Mouse (Mus musculus) heart, postnatal 36 days (tissue): ENCODE results near the gene Ccdc190. TPM values are rescaled to one million over a fixed set of nuclear protein-coding genes. Genes with fewer than 3 reads are reported as not detected.

Experiments used
- DNase-seq, 2 experiments: peaks; one replicate each; pipeline ENCODE4 v3.0.0; 2021 to 2022
- intact Hi-C: fragments of 180-260 bp; cut with DNase I; formaldehyde crosslinking; loops from one replicate; pipeline ENCODE4 v1.15.1; 2025
- total RNA-seq, 2 experiments: library from RNA; stranded (reverse); gene quantifications; 2 replicates each; pipeline ENCODE4 v1.2.3; 2021

Ccdc190 gene
- total RNA-seq, 2 experiments from 2014 or later = not detected

DNA sequence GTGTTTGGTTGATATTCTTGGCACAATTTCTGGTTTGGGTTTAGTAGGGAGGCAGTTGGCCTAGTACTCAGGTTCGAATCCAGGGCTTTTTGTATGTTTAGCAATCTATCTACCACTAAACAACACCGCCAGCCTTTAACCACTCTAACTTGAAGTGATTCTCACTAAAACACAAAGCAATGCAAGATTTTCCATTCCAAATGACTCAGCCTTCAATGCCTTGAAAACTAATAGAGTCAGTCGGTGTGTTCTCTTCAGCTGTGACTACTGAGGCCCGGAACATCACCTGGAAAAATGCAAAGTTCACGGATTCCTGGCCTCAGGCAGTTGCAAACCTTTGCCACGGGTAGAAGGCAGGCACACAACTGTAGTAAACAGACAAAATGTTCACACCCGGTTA, 3.2 kb downstream of the Ccdc190 start:
- intact Hi-C loops = no loop called here
- DNase-seq = no peak

DNA sequence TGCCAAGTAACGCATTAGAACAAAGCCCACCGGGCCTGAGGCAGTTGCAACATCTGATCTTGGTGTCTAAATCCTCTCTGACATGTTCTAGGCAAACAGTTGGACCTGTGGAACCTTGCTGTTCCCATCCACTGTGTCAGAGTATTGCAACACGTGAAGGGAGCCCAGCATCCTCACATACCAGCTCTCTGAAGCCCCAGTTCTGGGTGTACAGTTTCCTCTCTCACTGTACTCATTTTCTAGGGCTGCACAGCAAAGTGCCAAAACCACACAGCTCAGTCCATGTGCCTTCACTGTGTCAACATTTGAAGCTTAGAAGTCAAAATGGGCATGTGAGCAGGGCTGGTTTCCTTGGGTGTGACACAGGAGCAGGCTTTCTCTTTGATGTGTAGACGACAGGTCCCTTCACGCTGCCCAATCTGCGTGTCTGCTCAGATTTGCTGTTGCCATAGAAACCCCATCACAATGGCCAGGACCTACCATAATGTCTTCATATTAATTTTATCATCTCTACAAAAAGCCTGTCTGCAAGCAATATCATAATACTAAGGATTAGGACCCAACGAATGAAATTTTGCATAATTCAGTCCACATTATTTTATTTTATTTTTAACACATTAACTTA, 3.8 kb downstream of the Ccdc190 start:
- intact Hi-C loops = no loop called here
- no peak for DNase-seq

DNA sequence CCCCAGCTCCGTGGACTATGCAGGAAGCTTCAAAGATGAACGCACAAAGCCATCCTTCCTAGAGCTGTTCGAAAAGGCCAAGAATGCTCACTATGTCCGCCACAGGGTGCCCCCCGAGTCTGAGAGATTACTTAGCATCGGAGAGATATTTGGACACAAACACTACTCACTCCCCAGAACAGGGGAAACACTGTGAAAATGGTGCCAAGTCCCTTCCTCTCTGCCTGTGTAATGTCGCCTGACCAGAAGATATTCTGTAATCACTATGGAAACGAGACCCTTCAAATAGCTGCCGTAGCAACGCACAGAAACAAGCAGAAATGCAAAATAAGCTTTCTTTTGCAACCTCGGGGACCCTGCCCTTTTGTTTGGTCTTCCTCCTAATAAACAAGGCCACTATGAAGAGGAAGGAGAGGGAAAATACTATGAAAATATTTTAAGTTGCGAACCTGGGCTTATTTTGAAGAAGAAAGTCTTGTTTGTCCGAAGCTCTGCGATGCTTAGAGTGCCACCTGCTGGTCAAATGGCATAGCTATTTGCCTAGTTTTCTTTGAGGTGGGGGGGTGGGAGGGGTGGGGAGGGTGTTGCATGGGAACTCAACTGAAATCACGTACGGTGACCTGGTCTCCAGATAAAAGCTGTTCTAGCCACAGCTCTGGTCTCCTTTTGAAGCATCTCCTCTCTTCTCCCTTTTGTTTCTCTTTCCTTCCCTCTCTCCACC, 5.7 kb downstream of the Ccdc190 start:
- intact Hi-C loops = loop anchor here (1.0 kb wide), 1 partner anchor 402 kb away; no protein-coding TSS in a partner anchor
- DNase-seq = peak; percentile 39 to 58

DNA sequence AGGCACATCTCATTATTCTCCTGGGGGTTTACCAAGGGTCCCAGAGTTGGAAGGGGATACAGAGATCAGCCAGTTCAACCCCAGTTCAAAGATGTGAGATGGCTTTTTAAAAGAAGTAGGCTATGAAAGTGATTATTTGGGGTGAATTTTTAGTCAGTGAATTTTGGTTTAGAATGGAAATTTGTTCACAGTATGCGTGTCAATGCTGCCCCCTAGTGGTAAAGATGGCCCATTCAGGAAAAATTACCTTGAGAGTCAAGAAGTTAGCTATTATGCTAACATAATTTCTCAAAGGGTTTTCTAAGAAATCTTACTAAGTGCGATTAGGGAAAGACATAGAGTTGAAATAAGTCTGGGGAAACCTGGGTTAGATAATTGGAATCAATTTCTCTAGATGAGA, 10.9 kb downstream of the Ccdc190 start:
- intact Hi-C loops = loop anchor here (1.0 kb wide), 1 partner anchor 197 kb away; no protein-coding TSS in a partner anchor
- DNase-seq = peak in 1 of 2 experiments; percentile 41

DNA sequence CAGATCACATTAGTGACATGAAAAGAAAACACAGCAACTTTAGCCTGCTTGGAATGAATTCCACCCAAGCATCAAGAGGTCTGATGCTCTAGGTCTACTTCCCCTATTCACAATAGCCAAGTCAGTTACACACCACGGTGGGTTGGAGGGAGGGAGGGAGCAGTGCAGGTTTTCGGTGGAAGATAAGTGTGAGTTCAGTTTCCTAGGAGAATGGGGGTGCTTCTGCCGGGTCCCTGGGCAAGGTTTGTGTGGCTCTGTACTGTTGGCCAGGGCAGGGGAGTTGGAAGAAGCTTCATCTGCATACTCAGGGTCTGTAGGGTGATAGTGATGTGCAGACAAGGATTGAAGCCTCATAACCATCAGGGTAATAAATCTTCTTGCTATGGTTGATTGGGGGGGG, 17.6 kb downstream of the Ccdc190 start:
- no peak for DNase-seq
- intact Hi-C loops = no loop called here

DNA sequence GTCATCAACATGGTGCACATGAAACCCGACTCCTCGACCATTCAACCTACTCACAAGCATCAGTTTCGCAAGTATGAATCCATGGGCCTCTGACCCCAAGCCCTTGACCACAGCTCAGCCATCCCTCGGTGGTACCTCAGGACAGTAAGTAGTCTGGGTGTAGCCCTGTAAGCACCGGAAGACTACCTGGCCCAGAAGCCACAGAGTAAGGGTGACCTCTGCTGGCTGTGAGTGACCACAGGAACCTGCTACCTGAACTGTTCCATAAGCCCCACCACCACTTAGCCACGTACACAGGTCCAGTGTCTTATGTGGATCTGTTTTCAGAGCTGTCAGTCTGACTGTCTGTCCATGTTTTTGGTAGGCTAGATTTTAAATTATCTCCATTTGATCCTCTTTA, 19.2 kb downstream of the Ccdc190 start:
- DNase-seq = no peak
- intact Hi-C loops = no loop called here

DNA sequence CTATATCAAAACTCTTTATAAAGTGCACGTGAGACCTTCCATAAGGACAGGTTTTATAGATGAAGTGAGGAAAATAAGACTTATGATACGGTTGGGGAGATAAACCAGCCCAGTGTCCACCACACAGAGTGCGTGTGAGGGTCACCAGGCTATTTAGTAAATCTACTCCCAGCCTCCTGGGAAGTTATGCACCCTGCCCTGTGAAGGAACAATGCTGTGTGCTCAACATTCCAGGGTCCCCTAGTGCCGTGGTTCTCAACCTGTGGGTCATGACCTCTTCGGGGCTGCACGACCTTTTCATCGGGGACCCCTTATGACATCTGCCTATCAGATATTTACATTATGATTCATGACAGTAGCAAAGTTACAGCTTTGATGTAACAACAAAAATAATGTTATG, 19.8 kb downstream of the Ccdc190 start:
- intact Hi-C loops = no loop called here
- no peak for DNase-seq

DNA sequence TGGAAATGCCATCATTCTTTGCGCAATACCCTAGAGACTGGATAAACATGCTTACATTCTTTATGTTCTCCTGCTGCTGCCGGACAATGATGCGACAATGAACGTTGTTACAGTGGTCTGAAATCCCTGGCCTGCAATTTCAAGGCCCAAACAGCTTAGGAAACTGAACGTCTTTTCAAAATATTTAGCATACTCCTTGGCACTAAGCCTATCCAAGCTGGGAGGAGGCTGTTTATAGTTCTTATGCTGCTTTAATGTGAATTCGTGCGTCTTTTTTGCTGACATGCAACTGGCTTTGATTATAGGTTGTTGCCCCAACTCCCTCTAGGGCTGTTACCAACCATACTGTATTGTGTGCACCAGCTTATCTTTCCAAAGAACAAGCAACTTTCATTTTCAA, 20.4 kb downstream of the Ccdc190 start:
- intact Hi-C loops = no loop called here
- DNase-seq = no peak

DNA sequence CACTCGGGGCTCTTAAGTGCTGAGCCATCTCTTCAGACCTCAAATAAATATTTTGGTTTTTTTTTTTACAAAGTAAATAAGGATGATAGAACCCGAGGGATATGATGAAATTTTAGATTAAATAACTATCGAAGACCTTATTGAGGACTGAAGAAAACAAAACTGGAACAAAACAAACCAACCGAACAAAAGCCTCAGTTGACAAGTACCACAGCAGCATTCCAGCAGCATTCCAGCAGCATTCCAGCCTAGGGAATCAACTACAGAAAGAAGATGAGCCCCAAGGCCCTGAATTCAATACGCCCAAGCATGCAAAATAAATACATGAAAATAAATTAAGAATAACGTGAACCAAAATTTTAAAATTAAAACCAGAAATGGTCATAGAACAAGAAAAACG, 21.5 kb downstream of the Ccdc190 start:
- DNase-seq = no peak
- intact Hi-C loops = no loop called here

DNA sequence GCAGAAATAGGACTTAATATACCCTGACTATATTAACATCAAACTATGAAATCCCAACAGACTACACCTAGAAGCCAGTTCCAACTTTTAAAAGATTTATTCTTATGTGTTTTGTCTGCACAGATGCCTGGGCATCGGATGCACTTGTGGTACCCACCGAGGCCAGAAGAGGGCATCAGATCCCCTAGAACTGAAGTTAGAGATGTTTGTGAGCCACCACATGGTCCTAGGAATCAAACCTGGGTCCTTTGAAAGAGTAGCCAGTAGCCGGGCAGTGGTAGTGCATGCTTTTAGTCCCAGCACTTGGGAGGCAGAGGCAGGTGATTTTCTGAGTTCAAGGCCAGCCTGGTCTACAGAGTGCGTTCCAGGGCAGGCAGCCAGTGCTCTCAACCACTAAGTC, 22.2 kb downstream of the Ccdc190 start:
- intact Hi-C loops = no loop called here
- DNase-seq = no peak

DNA sequence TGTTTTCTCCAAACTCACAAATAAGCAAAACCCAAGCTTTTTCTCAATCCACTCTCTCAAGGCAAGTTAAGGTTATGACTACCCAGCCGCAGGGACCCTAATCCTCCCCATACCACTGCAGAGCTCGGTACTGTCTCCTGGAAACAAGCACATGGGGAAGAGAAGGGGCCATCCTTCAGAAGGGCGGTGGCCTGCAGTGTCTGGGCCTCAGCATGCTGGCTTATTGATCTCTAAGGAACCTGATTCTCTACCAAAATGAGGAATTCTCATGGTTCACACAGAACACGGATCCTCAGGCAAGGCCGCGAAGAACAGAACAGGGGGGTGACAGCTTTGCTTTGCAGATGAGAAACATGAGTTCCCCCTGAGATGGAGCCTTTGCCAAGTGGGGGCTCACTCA, 23.1 kb downstream of the Ccdc190 start:
- intact Hi-C loops = no loop called here
- no peak for DNase-seq

DNA sequence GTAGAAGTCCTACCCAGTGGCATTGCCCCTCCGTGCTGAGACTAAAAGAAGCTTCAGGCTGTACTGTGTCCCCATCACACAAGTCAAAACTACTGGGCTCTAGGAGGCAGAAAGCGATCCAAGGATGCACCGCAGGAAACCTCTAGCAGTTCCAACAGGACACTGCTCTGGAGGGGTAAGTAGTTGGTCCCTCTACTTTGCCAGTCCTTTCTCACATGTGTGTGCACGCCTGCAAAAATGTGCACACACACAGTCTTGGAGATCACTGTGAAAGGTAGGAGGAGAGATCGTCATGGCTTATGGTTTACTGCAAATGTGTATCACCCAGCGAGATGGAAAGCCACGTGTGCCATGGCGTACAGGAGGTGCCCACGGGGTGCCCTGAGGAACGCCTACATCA, 24.2 kb downstream of the Ccdc190 start:
- intact Hi-C loops = no loop called here

DNA sequence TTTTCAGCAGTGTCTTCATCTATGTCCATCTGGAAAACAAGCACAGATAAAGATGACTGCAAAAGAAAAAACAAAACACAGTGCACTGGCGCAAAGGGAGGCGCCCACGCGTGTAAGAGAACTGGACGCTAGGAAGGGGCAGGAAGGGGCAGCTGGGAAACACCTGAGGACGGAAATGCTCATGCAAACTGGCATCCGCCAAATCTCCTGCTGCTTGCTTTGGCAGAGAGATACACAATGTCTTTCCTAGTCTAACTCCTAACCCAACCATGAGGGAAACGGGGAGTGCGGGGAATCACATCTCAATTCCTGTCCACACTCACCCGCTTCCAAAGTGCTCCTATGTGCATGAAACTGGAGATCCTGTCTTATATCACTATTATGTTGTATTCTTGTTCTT, 24.7 kb downstream of the Ccdc190 start:
- no peak for DNase-seq
- intact Hi-C loops = no loop called here

More for the DNA sequence above, 24.2 kb downstream of the Ccdc190 start:
- no peak for DNase-seq

DNA sequence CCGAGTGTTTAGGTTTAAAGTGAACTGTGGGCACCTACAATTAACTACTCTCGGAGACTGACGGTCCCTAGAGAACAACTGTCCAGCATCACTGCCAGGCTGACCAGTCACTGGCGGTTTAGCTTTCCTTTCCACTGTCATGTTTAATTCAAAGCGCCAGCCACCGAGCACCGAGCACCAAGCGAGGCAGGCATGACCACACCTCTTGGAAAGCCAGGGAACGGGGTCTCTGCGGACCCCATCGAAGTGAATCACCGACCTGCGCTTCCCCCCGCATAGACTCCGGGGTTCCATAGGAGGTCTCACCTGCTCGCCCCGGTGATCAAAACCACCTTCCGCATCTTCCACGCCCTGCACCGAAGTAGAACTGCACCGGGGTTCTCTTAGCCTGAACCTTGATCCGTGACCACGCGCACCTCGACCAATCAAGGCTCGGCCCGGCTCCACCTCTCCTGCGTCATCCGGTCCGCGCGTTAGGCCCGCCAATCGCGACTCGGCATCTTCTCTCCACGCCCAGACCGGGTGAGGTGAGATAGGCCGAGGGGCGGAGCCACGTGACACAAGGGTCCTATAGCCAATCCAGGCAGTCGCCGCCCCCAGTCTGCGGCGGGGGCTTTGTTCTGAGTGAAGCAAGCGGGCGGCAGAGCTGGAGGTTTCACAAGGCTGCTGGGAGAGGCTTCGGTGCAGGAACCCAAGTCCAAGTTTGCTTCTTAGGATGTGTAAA, 40.5 kb downstream of the Ccdc190 start, which contains the start of gene Hsd17b7:
TSS of gene Hsd17b7 (minus strand) at position 450 of the 724 bp plus-strand sequence.
- intact Hi-C loops = loop anchor here (5.0 kb wide), 1 partner anchor 168 kb away; no protein-coding TSS in a partner anchor

DNA sequence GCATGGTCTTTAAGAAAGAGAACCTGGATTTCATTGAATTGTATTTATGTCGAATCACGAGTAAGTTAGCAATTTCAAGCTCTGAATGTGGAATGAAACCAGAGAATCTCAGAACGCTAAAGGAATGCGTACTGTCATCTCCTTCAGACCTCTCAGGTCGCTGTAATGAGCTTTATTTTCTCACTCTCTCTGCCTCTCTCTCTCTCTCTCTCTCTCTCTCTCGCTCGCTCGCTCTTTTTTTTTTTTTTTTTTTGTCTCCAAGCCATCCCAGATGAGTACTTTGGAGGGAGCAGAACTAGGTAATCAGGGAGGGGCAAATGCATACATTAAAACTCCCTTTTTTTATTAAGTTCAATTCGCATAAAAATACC, 41.1 kb downstream of the Ccdc190 start:
- DNase-seq = no peak

More for the DNA sequence above, 40.5 kb downstream of the Ccdc190 start, which contains the start of gene Hsd17b7:
- DNase-seq = peak; percentile 93 to 94

DNA sequence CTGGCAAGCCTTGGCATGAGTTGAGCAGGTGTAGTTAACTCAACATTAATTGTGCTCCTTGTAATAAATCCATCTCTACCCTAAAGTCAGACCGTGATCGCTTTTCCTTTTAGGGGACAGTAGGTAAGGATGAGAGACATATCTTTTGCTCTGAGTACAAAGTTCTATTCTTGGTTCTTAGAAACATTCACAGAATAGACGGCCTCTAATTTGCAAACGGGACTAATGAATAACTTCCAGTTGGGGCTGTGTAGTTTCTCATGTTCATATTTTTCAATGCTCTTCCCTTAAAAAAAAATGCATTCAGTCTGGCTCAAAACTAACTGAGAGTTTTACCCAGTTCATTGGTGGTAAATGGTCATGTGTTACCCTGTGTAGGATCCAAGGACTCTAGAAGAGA, 42.5 kb downstream of the Ccdc190 start:
- intact Hi-C loops = no loop called here

More for the DNA sequence above, 41.1 kb downstream of the Ccdc190 start:
- intact Hi-C loops = loop anchor here (5.0 kb wide), 1 partner anchor 168 kb away; no protein-coding TSS in a partner anchor

DNA sequence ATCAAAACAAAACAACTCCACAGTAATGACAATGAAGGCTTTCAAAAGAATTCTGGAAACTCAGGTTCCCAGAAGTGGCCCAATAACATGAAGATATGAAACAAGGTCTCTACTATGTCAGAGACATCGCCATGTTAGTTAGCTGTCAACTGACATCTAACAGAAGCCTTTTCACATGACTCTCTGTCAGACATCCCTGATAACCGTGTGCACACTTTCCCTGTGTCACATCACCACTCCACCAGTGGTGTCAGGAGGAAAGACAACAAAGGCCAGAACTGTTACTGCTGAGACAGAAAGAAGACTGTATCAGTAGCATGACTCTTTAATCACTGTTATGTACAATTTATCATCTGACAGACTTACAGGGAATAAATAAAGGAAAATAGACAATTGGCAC, 43.5 kb downstream of the Ccdc190 start:
- intact Hi-C loops = no loop called here
- no peak for DNase-seq

More for the DNA sequence above, 42.5 kb downstream of the Ccdc190 start:
- no peak for DNase-seq

DNA sequence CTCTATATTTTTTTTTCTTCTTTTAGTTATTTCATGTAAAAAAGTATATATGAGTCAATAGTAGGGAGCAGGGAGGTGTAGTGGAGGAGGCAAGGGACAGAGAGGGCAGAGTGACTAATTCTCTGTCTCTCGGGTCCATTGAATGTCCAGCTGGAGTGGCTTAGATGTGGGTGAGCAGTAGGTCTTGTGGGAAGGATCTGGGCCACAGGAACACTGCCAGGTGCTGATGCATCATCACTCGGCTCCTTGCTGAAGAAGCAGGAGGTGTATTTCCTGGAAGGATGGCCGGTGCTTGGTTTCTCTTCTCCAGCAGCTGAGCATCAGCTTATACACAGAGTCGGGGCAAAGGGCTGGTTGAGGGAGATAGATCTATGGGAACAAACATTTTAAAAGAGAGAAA, 49.2 kb downstream of the Ccdc190 start:
- intact Hi-C loops = no loop called here

More for the DNA sequence above, 49.2 kb downstream of the Ccdc190 start:
- no peak for DNase-seq
